Mouse (Mus musculus) heart, embryonic 14.5 days (tissue): ENCODE results near the gene Itga5. TPM values are rescaled to one million over a fixed set of nuclear protein-coding genes. Genes with fewer than 3 reads are reported as not detected.

Experiments
- ATAC-seq: fragments of 200-750 bp; cut with Nextera tagmentation; 2 replicates; pipeline ENCODE4 v1.8.0; 2017; ENCODE audit warnings: low read depth, moderate TSS enrichment; ENCODE audit not compliant: insufficient number of reproducible peaks, insufficient read depth, low FRiP score
- H3K27ac ChIP-seq, 2 experiments: fragments of 200-500 bp in 1 of 2; fragments of 300-500 bp in 1 of 2; sonication (generic) in 1 of 2; replicated peaks in 1 of 2; 2 replicates each; pipeline ENCODE4 v1.5.1; 2012 to 2014; ENCODE audit warnings: low read depth in 2 of 2, low read length in 2 of 2, control low read depth in 1 of 2, mild to moderate bottlenecking in 1 of 2, mixed read lengths in 1 of 2; ENCODE audit not compliant: control insufficient read depth in 1 of 2, insufficient read depth in 1 of 2
- H3K27me3 ChIP-seq: fragments of 300-500 bp; sonication (generic); 2 replicates; pipeline ENCODE4 v1.6.1; 2014; ENCODE audit warnings: mild to moderate bottlenecking, low read length, control low read depth; ENCODE audit not compliant: control insufficient read depth, insufficient read depth
- H3K36me3 ChIP-seq: fragments of 300-500 bp; sonication (generic); 2 replicates; pipeline ENCODE4 v1.6.1; 2014; ENCODE audit warnings: mild to moderate bottlenecking, control low read depth, low read length, mixed read lengths; ENCODE audit not compliant: control insufficient read depth, insufficient read depth
- H3K4me1 ChIP-seq, 2 experiments: fragments of 200-500 bp in 1 of 2; fragments of 300-500 bp in 1 of 2; sonication (generic) in 1 of 2; 2 replicates each; pipeline ENCODE4 v1.6.1; 2012 to 2014; ENCODE audit warnings: low read length in 2 of 2, control low read depth in 1 of 2, mixed read lengths in 1 of 2; ENCODE audit not compliant: control insufficient read depth in 2 of 2, insufficient read depth in 2 of 2
- H3K4me2 ChIP-seq: fragments of 300-500 bp; sonication (generic); 2 replicates; pipeline ENCODE4 v1.6.1; 2014; ENCODE audit warnings: mild to moderate bottlenecking, low read length
- H3K4me3 ChIP-seq, 2 experiments: fragments of 200-500 bp in 1 of 2; fragments of 300-500 bp in 1 of 2; sonication (generic) in 1 of 2; 2 replicates each; pipeline ENCODE4 v1.5.1; 2012 to 2014; ENCODE audit warnings: low read length in 2 of 2, mild to moderate bottlenecking in 2 of 2, control low read depth in 1 of 2, low read depth in 1 of 2, moderate library complexity in 1 of 2; ENCODE audit not compliant: control insufficient read depth in 1 of 2, insufficient read depth in 1 of 2
- H3K9ac ChIP-seq: fragments of 300-500 bp; sonication (generic); 2 replicates; pipeline ENCODE4 v1.6.1; 2014; ENCODE audit warnings: mild to moderate bottlenecking, low read length
- H3K9me3 ChIP-seq: fragments of 300-500 bp; sonication (generic); 2 replicates; pipeline ENCODE4 v1.6.1; 2016; ENCODE audit warnings: low read length, control low read depth; ENCODE audit not compliant: control insufficient read depth
- WGBS: fragments of 180-500 bp; shearing (Covaris S2); extraction: QIAGEN DNeasy Blood & Tissue Kit; methylation state at CpG from one replicate; pipeline ENCODE4 v1.1.7; 2014; 5-methylcytosine and 5-hydroxymethylcytosine counted together
- polyA plus RNA-seq: library from polyadenylated mRNA; unstranded; fragments of >200 nt; fragmentation: Nextera tagmentation; extraction: Ambion mirVana; gene quantifications from 2 replicates; pipeline ENCODE4 v1.2.1, GENCODE M21; 2014

Gene Itga5
- polyA plus RNA-seq, 1 experiment from 2014 or later, result 76.2 TPM

- 67% methylated on average over 2 of the region's 2 CpGs for WGBS
- H3K36me3 ChIP-seq, result no peaks in the 10 kb centered on the region
- H3K4me3 ChIP-seq, result no peak overlapping the region
- H3K4me2 ChIP-seq, result no peak overlapping the region
- H3K27me3 ChIP-seq, result no peaks in the 10 kb centered on the region
- no peak for ATAC-seq
- no peaks in the 10 kb centered on the region for H3K9me3 ChIP-seq
- H3K9ac ChIP-seq, result no peak overlapping the region
- peak overlapping the region in 1 of 2 experiments; percentile 89; a peak in 1 of 4 replicates for H3K27ac ChIP-seq
- peaks cover 40 to 58% of the 10 kb centered on the region in 2 experiments for H3K4me1 ChIP-seq
These were observed 15.5 kb upstream of the Itga5 start for GRCm38 (mm10) chr15:103382075-103382474.

- WGBS, result 19% methylated on average over 3 of the region's 3 CpGs
- ATAC-seq, result peak; percentile 41; the same call in 1 of the 2 replicates
- Histone ChIP-seq H3K4me2 (no peak overlapping the region), H3K36me3 (no peaks in the 10 kb centered on the region), H3K27ac (peak overlapping the region; percentile 65 to 72), H3K9ac (no peak overlapping the region; the same call in 1 of the 2 replicates), H3K4me1 (peaks cover 38 to 55% of the 10 kb centered on the region in 2 experiments), H3K4me3 (no peak overlapping the region), H3K27me3 (no peaks in the 10 kb centered on the region), H3K9me3 (no peaks in the 10 kb centered on the region)
These were observed 12.2 kb upstream of the Itga5 start for GRCm38 (mm10) chr15:103378665-103379356.

- no peak overlapping the region for H3K4me2 ChIP-seq
- ATAC-seq, result no peak
- H3K36me3 ChIP-seq, result no peaks in the 10 kb centered on the region
- no peak overlapping the region for H3K4me3 ChIP-seq
- peak overlapping the region; percentile 65 to 72 for H3K27ac ChIP-seq
- WGBS, result 57% methylated on average over 3 of the region's 3 CpGs
- H3K9me3 ChIP-seq, result no peaks in the 10 kb centered on the region
- H3K9ac ChIP-seq, result no peak overlapping the region
- peaks cover 30 to 47% of the 10 kb centered on the region in 2 experiments for H3K4me1 ChIP-seq
- H3K27me3 ChIP-seq, result no peaks in the 10 kb centered on the region
These were observed 11.4 kb upstream of the Itga5 start for GRCm38 (mm10) chr15:103377752-103378664.

GRCm38 (mm10) chr15:103376837-103377269, 10.3 kb upstream of the Itga5 start:
- WGBS, result 24% methylated on average over 8 of the region's 8 CpGs
- peak overlapping the region; percentile 68 to 72 for H3K27ac ChIP-seq
- no peaks in the 10 kb centered on the region for H3K27me3 ChIP-seq
- H3K4me3 ChIP-seq, result no peak overlapping the region
- H3K4me2 ChIP-seq, result peak overlapping the region; percentile 13; the same call in 1 of the 2 replicates
- H3K4me1 ChIP-seq, result peaks cover 25 to 40% of the 10 kb centered on the region in 2 experiments
- H3K9ac ChIP-seq, result peak overlapping the region; percentile 17; the same call in 1 of the 2 replicates
- peak; percentile 57 for ATAC-seq
- H3K36me3 ChIP-seq, result no peaks in the 10 kb centered on the region
- no peaks in the 10 kb centered on the region for H3K9me3 ChIP-seq

- Histone ChIP-seq H3K36me3 (no peaks in the 10 kb centered on the region), H3K4me2 (no peak overlapping the region), H3K27me3 (no peaks in the 10 kb centered on the region), H3K4me3 (no peak overlapping the region), H3K4me1 (peaks cover 27 to 44% of the 10 kb centered on the region in 2 experiments), H3K9me3 (no peaks in the 10 kb centered on the region), H3K9ac (no peak overlapping the region), H3K27ac (no peak overlapping the region)
- ATAC-seq, result no peak
- WGBS, result 83% methylated on average over 4 of the region's 4 CpGs
These were observed 8.7 kb upstream of the Itga5 start for GRCm38 (mm10) chr15:103375112-103375800.

GRCm38 (mm10) chr15:103372461-103372860, 5.9 kb upstream of the Itga5 start:
- H3K36me3 ChIP-seq, result no peaks in the 10 kb centered on the region
- no peak for ATAC-seq
- no peak overlapping the region for H3K4me2 ChIP-seq
- no peak overlapping the region for H3K27ac ChIP-seq
- H3K9me3 ChIP-seq, result no peaks in the 10 kb centered on the region
- no peak overlapping the region for H3K9ac ChIP-seq
- no peak overlapping the region for H3K4me3 ChIP-seq
- no peaks in the 10 kb centered on the region for H3K27me3 ChIP-seq
- peaks cover 23 to 35% of the 10 kb centered on the region in 2 experiments for H3K4me1 ChIP-seq

- Histone ChIP-seq H3K27ac (peak overlapping the region in 1 of 2 experiments; percentile 1; a peak in 1 of 4 replicates), H3K9me3 (no peaks in the 10 kb centered on the region), H3K9ac (no peak overlapping the region), H3K4me1 (peaks cover 22 to 34% of the 10 kb centered on the region in 2 experiments), H3K27me3 (no peaks in the 10 kb centered on the region), H3K4me3 (no peak overlapping the region), H3K36me3 (no peaks in the 10 kb centered on the region), H3K4me2 (no peak overlapping the region)
- WGBS, result 46% methylated on average over 1 of the region's 1 CpGs
- no peak for ATAC-seq
These were observed 5.2 kb upstream of the Itga5 start for GRCm38 (mm10) chr15:103371741-103372140.
